ENCODE assay signal across 8 mouse cellular contexts in genomic region chr2:146221076-146221928, GRCm38 (mm10). TPM values are rescaled to one million over a fixed set of nuclear protein-coding genes. Genes with fewer than 3 reads are reported as not detected.
DNase-seq lines count a peak whose midpoint lies in the region; ATAC-seq and TF ChIP-seq lines count a peak whose summit lies in the region.

Gene Insm1 (plus strand): TSS chr2:146221921.

- peaks cover 8% of the 10 kb centered on the region for H3K4me1 ChIP-seq in forebrain, postnatal 0 days (ENCODE audit: insufficient read depth)
- peaks cover 41% of the 10 kb centered on the region for H3K4me1 ChIP-seq in kidney, embryonic 16.5 days (ENCODE audit: insufficient read depth, low read length)
- peaks cover 34% of the 10 kb centered on the region for H3K4me1 ChIP-seq in liver, embryonic 12.5 days
- H3K4me1 ChIP-seq in neural tube, embryonic 15.5 days = peaks cover 64% of the 10 kb centered on the region

- peak within 1 kb of the TSS; percentile 93 for H3K4me2 ChIP-seq in forebrain, postnatal 0 days (ENCODE audit: low read depth)
- peak within 1 kb of the TSS; percentile 94 for H3K4me2 ChIP-seq in kidney, embryonic 16.5 days (replicated peaks; ENCODE audit: low read depth, low read length)
- peak within 1 kb of the TSS; percentile 77 for H3K4me2 ChIP-seq in liver, embryonic 12.5 days
- H3K4me2 ChIP-seq in neural tube, embryonic 15.5 days = peak within 1 kb of the TSS; percentile 94

- peak; percentile 71 for ATAC-seq in forebrain, postnatal 0 days
- ATAC-seq in kidney, embryonic 16.5 days (ENCODE audit: low FRiP score, low TSS enrichment) = peak; percentile 64
- ATAC-seq in liver, embryonic 12.5 days = peak; percentile 61; the same call in 1 of the 2 replicates
- ATAC-seq in neural tube, embryonic 15.5 days (ENCODE audit: low FRiP score) = peak; percentile 73

- peak; percentile 33; the same call in 1 of the 2 replicates for TF ChIP-seq CTCF in forebrain, postnatal 0 days (IDR thresholded peaks at IDR 0.05; ENCODE audit: low read depth)

- no peaks in the 10 kb centered on the region for H3K36me3 ChIP-seq in forebrain, postnatal 0 days (ENCODE audit: insufficient read depth)
- no peaks in the 10 kb centered on the region for H3K36me3 ChIP-seq in kidney, embryonic 16.5 days (ENCODE audit: insufficient read depth, low read length)
- H3K36me3 ChIP-seq in liver, embryonic 12.5 days = no peaks in the 10 kb centered on the region
- no peaks in the 10 kb centered on the region for H3K36me3 ChIP-seq in neural tube, embryonic 15.5 days

- peak within 1 kb of the TSS; percentile 80 for H3K4me3 ChIP-seq in forebrain, postnatal 0 days (ENCODE audit: low read depth, low read length)
- peak within 1 kb of the TSS; percentile 55 for H3K4me3 ChIP-seq in kidney, embryonic 16.5 days (ENCODE audit: low read length)
- peak within 1 kb of the TSS; percentile 53 for H3K4me3 ChIP-seq in liver, embryonic 12.5 days
- peak within 1 kb of the TSS; percentile 67 for H3K4me3 ChIP-seq in neural tube, embryonic 15.5 days (replicated peaks)

- peak within 1 kb of the TSS; percentile 94 for H3K27ac ChIP-seq in forebrain, postnatal 0 days (ENCODE audit: low read depth, low read length)
- no peak within 1 kb of the TSS for H3K27ac ChIP-seq in kidney, embryonic 16.5 days (ENCODE audit: low read length)
- H3K27ac ChIP-seq in liver, embryonic 12.5 days = no peak within 1 kb of the TSS
- H3K27ac ChIP-seq in neural tube, embryonic 15.5 days (replicated peaks) = peak within 1 kb of the TSS; percentile 87

- peak within 1 kb of the TSS; percentile 84 for H3K9ac ChIP-seq in forebrain, postnatal 0 days
- peak within 1 kb of the TSS; percentile 16; the same call in 1 of the 2 replicates for H3K9ac ChIP-seq in kidney, embryonic 16.5 days (replicated peaks; ENCODE audit: low read length)
- H3K9ac ChIP-seq in liver, embryonic 12.5 days = no peak within 1 kb of the TSS
- H3K9ac ChIP-seq in neural tube, embryonic 15.5 days (replicated peaks) = peak within 1 kb of the TSS; percentile 63

- H3K9me3 ChIP-seq in forebrain, postnatal 0 days (ENCODE audit: low read length) = no peaks in the 10 kb centered on the region
- no peaks in the 10 kb centered on the region for H3K9me3 ChIP-seq in kidney, embryonic 16.5 days (ENCODE audit: low read length)
- H3K9me3 ChIP-seq in liver, embryonic 12.5 days (replicated peaks) = no peaks in the 10 kb centered on the region
- no peaks in the 10 kb centered on the region for H3K9me3 ChIP-seq in neural tube, embryonic 15.5 days (replicated peaks)

- under 1% methylated on average over 85 of the region's 86 CpGs for WGBS in forebrain, postnatal 0 days
- under 1% methylated on average over 60 of the region's 86 CpGs for WGBS in kidney, embryonic 16.5 days
- 2% methylated on average over 82 of the region's 86 CpGs for WGBS in liver, embryonic 12.5 days (ENCODE audit: insufficient replicate concordance)
- WGBS in neural tube, embryonic 15.5 days = under 1% methylated on average over 55 of the region's 86 CpGs

- no peaks in the 10 kb centered on the region for H3K27me3 ChIP-seq in forebrain, postnatal 0 days (ENCODE audit: insufficient read depth, low read length)
- H3K27me3 ChIP-seq in kidney, embryonic 16.5 days (ENCODE audit: insufficient read depth, low read length) = peaks cover 91% of the 10 kb centered on the region
- peaks cover 99% of the 10 kb centered on the region for H3K27me3 ChIP-seq in liver, embryonic 12.5 days (replicated peaks)
- H3K27me3 ChIP-seq in neural tube, embryonic 15.5 days (replicated peaks) = peaks cover 49% of the 10 kb centered on the region

- peak; percentile 26 for DNase-seq in thymus, postnatal 14 days
- DNase-seq in thymus, postnatal 0 days (ENCODE audit: low spot score) = no peak
- DNase-seq in cerebellum, adult 8-10 months = peak; percentile 34
- DNase-seq in forebrain, postnatal 0 days = peak; percentile 87
- no peak for DNase-seq in T-cell, adult 2 months (ENCODE audit: low spot score)

RNA-seq across cellular contexts. Expression of gene Insm1, which starts in this region (rescaled TPM):
- polyA plus RNA-seq in thymus, postnatal 0 days (2015; fragmentation: Nextera tagmentation; extraction: Ambion mirVana) = 0.56 and 0.66 TPM in 2 replicates
- total RNA-seq in forebrain, postnatal 0 days (2014; rRNA removed) = 16.8 and 30.8 TPM in 2 replicates
- 4.6 and 4.8 TPM in 2 replicates for polyA plus RNA-seq in forebrain, postnatal 0 days (2015; fragmentation: Nextera tagmentation; extraction: Ambion mirVana)
- not detected in 2 replicates for polyA plus RNA-seq in kidney, embryonic 16.5 days (2015; fragmentation: Nextera tagmentation; extraction: Ambion mirVana)
- not detected in 2 replicates for polyA plus RNA-seq in liver, embryonic 12.5 days (2016; fragmentation: Nextera tagmentation; extraction: Ambion mirVana)
- polyA plus RNA-seq in neural tube, embryonic 15.5 days (2015; fragmentation: Nextera tagmentation; extraction: Ambion mirVana) = 0.93 and 1.2 TPM in 2 replicates

Comparison
In these comparisons a context has a peak if more than half of its experiments do, and no peak if none do; other contexts are left out.
1. DNase-seq: peak in thymus, postnatal 14 days (single experiment), cerebellum, adult 8-10 months (single experiment) and forebrain, postnatal 0 days (single experiment); none in thymus, postnatal 0 days (single experiment) and T-cell, adult 2 months (single experiment).
2. Peak in ATAC-seq, H3K4me3 ChIP-seq, H3K9ac ChIP-seq and H3K4me2 ChIP-seq in kidney, embryonic 16.5 days; RNA of the gene not detected or under 1 TPM.
3. Peak in ATAC-seq, H3K4me3 ChIP-seq and H3K4me2 ChIP-seq in liver, embryonic 12.5 days; RNA of the gene not detected or under 1 TPM.
4. H3K27ac ChIP-seq: peak in forebrain, postnatal 0 days (single experiment) and neural tube, embryonic 15.5 days (single experiment); none in kidney, embryonic 16.5 days (single experiment) and liver, embryonic 12.5 days (single experiment).
5. Peak in every context shown above with its lines, with median percentiles within 50 percentile points of each other: ATAC-seq, H3K4me2 ChIP-seq and H3K4me3 ChIP-seq.